Mouse (Mus musculus): ENCODE results near the gene Mcm6.

DNA sequence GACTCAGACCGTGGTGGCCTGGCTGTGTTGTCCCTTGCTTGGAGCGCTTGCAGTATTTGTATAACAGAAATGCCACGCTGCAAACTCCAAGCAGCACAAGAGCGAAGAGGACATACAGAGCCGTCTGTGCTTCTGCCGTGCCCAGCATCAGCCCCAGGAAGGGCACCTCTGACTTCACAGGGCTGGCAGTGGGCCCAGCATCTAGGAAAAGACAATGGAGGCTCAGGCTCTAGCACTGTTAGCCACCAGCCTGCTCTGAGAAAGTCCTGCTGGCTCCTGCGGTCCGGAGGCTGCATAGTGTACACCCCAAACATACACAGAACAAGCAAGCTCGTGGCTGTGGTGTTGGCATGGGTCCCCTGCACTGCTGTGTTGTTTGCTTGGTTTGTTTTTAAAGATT lies 74.3 kb downstream of the Mcm6 start:
- TF ChIP-seq CTCF (IDR thresholded peaks at IDR 0.05; ENCODE audit: insufficient read depth, low read length) (no peak), POLR2A (IDR thresholded peaks at IDR 0.05; ENCODE audit: borderline replicate concordance, extremely low read depth, low read depth, low read length) (no peak)

Data from lung, adult 2 months (tissue).